Mouse (Mus musculus): Measurements from ENCODE around the gene Hspa1b.

- no peak for TF ChIP-seq CTCF (IDR thresholded peaks at IDR 0.05; ENCODE audit: low read depth)
- no peak for TF ChIP-seq EP300 (IDR thresholded peaks at IDR 0.05; ENCODE audit: low read depth)
Measured at GRCm38 (mm10) chr17:34943128-34943815, 15.8 kb downstream of the Hspa1b start.
